Mouse (Mus musculus): ENCODE measurements around the gene Olfr1263.

The Olfr1263 gene

GRCm38 (mm10) chr2:90011831-90012230 is at the start of gene Olfr1263:
Gene Olfr1263, plus strand, starts transcription at chr2:90012131.
- DNase-seq (ENCODE audit: low read depth in 2 of 2, low spot score in 2 of 2) = no peak

DNA sequence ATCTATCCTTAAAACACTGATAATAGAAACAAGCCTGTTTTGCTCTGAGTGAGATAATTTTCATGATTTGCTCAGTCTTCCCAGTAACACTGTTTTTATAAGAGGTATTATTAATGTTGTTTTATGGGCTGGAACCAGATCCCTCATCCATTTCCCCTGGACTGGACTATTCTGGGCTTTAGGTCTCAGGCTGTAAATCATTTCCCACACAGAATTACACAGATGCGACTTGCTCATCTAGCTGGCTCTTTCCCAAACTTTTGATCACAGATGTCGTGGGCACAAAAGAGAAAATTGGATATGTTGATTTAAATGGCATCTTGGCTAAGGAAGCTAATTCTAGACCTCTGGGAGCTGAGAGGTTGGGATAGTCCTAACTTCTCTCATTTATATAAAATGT is 37.7 kb upstream of the Olfr1263 start, which contains the start of gene Olfr1260:
Gene Olfr1260, plus strand, starts transcription at position 157 of the 400 bp plus-strand sequence.
- DNase-seq (ENCODE audit: low read depth in 2 of 2, low spot score in 2 of 2) = no peak

DNA sequence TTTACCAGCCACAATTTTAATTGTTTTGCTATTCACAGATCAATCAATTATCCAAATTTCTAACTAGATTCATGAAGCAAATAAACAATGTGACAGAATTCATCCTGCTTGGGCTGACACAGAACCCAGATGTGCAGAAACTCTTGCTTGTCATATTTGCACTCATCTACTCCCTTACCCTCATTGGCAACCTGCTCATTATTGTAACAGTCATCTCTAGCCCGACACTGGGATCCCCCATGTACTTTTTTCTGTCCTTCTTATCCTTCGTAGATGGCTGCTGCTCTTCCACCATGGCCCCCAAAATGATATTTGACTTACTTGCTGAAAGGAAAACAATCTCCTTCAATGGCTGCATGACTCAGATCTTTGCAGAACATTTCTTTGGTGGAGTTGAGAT is 34.2 kb upstream of the Olfr1263 start:
- no peak for DNase-seq (ENCODE audit: low read depth in 2 of 2, low spot score in 2 of 2)

- DNase-seq (ENCODE audit: low read depth in 2 of 2, low spot score in 2 of 2) = no peak
These were observed 21.0 kb upstream of the Olfr1263 start, which contains the start of gene Olfr1261 for GRCm38 (mm10) chr2:89990921-89991320. Gene Olfr1261, plus strand, starts transcription at chr2:89991221.

DNA sequence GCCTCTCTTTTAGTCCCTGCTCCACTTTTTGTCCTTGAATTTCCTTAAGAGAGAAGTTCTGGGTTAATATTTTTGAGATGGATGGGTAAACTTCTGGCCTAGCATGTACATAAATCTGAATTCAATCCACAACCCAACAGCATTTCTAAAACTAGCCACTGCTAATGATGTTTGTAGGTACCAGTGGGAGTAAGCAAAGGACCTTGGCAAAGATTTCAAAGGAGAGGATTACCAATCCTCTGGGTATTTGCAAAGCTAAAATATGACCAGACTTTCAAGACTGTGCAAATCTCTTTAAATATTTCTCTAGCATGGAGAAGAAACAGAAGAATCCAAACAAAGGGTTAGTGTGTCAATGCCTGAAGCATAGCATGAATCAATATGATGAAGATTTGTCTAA is 12.1 kb upstream of the Olfr1263 start, which contains the start of gene Olfr1262:
Gene Olfr1262, plus strand, starts transcription at position 301 of the 400 bp plus-strand sequence.
- DNase-seq (ENCODE audit: low read depth in 2 of 2, low spot score in 2 of 2) = no peak

- no peak for DNase-seq (ENCODE audit: low read depth in 2 of 2, low spot score in 2 of 2)
These were observed 13.5 kb downstream of the Olfr1263 start, which contains the start of gene Olfr1264 for GRCm38 (mm10) chr2:90025477-90025876. Gene Olfr1264, minus strand, starts transcription at chr2:90025577.

DNA sequence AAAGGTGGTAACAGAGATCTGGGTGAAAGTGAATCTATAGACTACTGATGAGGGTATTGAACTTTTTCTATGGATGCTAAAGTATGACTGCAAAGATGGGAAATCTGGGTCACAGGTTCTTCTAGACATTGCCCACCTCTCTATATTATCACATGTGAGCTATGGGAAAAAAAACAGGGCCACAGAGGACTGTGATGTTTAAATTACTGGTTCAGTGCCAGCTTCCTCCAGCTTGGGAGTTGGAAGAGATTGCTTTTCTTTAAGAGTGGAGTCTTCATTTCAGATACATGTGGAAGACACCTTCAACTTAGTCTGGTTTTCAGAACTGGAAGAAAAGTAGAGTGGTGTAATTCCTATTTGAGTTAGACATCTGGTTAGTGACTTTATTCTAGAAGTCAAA is 23.1 kb downstream of the Olfr1263 start, which contains the start of gene Olfr1265:
Gene Olfr1265, plus strand, starts transcription at position 301 of the 400 bp plus-strand sequence.
- no peak for DNase-seq (ENCODE audit: low read depth in 2 of 2, low spot score in 2 of 2)

DNA sequence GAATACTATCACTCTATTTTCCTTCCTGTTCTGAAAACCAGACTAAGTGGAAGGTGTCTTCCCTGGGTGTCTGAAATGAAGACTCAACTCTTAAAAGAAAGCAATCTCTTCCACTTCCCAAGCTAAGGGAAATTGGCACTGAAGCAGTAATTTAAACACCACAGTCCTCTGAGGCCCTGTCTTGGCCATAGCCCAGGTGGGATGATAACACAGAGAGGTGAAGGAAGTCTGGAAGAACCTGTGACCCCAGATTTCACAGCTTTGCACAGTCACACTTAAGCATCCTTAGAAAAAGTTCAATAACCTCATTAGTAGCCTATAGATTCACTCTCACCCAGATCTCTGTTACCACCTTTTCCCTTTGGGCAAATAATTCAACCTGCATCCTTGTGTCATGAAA is 51.6 kb downstream of the Olfr1263 start, which contains the start of gene Olfr140:
Gene Olfr140, minus strand, starts transcription at position 101 of the 400 bp plus-strand sequence.
- no peak for DNase-seq (ENCODE audit: low read depth in 2 of 2, low spot score in 2 of 2)
